Comparison of ENCODE assay signal across 18 mouse cellular contexts in the genomic region with DNA sequence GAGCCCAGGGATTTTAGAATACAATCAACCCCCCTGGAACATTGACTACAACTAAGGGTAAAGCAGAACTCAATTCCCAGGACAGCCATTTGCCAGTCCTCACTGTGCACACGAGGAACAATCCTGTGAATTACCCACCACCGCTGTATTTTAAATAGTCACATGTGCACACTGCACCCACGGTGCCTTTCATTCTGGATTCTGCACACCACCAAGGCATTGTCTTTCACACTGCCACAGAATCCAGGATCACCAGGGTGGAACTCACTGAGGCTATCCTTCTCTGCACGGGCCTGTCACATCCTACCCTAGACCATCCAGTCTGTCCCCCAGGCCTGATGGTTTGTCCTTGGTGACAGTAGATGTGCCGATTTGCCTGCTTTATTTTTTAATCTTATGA. TPM values are rescaled to one million over a fixed set of nuclear protein-coding genes. Genes with fewer than 3 reads are reported as not detected.
DNase-seq lines count a peak whose midpoint lies in the region; ATAC-seq and TF ChIP-seq lines count a peak whose summit lies in the region.
"Had no signal": no experiment of that assay in that cellular context is flagged by ENCODE, and none has a peak within 500 bp of the region (broad histone marks: within the 10 kb centered on the region; RNA-seq: fewer than 3 reads in every experiment).

No protein-coding gene starts in this region.

- no peaks in the 10 kb centered on the region for H3K9me3 ChIP-seq in heart, embryonic 14.5 days (ENCODE audit: control insufficient read depth, low read length)
- peaks cover 4% of the 10 kb centered on the region; the same call in 1 of the 2 replicates for H3K9me3 ChIP-seq in heart, embryonic 12.5 days (replicated peaks)
- no peaks in the 10 kb centered on the region for H3K9me3 ChIP-seq in forebrain, embryonic 14.5 days (replicated peaks; ENCODE audit: control insufficient read depth, low read length)
- H3K9me3 ChIP-seq in hindbrain, embryonic 15.5 days = no peaks in the 10 kb centered on the region
- no peaks in the 10 kb centered on the region for H3K9me3 ChIP-seq in midbrain, postnatal 0 days (ENCODE audit: low read length)
- H3K9me3 ChIP-seq in limb, embryonic 10.5 days (replicated peaks) = no peaks in the 10 kb centered on the region
- H3K9me3 ChIP-seq: heart, embryonic 13.5 days; intestine, embryonic 15.5 days; limb, embryonic 13.5 days had no signal

- no peak overlapping the region for H3K4me3 ChIP-seq in heart, embryonic 14.5 days (ENCODE audit: control insufficient read depth in 1 of 2, insufficient read depth in 1 of 2, low read depth in 1 of 2, low read length in 2 of 2)
- H3K4me3 ChIP-seq in heart, embryonic 12.5 days = no peak overlapping the region
- no peak overlapping the region for H3K4me3 ChIP-seq in forebrain, embryonic 14.5 days (ENCODE audit: low read depth, low read length)
- H3K4me3 ChIP-seq in hindbrain, embryonic 15.5 days = no peak overlapping the region
- no peak overlapping the region for H3K4me3 ChIP-seq in midbrain, postnatal 0 days (ENCODE audit: low read depth, low read length)
- H3K4me3 ChIP-seq in gastrocnemius, adult 2 months = no peak overlapping the region
- H3K4me3 ChIP-seq in limb, embryonic 10.5 days = no peak overlapping the region
- H3K4me3 ChIP-seq: heart, embryonic 13.5 days; intestine, embryonic 15.5 days; limb, embryonic 13.5 days; myocyte had no signal

- H3K9ac ChIP-seq in heart, embryonic 14.5 days (ENCODE audit: low read length) = peak overlapping the region; percentile 6; the same call in 1 of the 2 replicates
- H3K9ac ChIP-seq in heart, embryonic 12.5 days = no peak overlapping the region
- no peak overlapping the region for H3K9ac ChIP-seq in forebrain, embryonic 14.5 days (ENCODE audit: low read length)
- no peak overlapping the region for H3K9ac ChIP-seq in hindbrain, embryonic 15.5 days
- 0 out of 2 replicates have a peak overlapping the region, but pooled peaks have one; percentile 13 for H3K9ac ChIP-seq in midbrain, postnatal 0 days (replicated peaks; ENCODE audit: low read length, poor library complexity, severe bottlenecking)
- H3K9ac ChIP-seq: heart, embryonic 13.5 days; intestine, embryonic 15.5 days; limb, embryonic 13.5 days had no signal

- intact Hi-C loops in gastrocnemius, adult 2 months (cut with DNase I) = no loop called here

- no peak for TF ChIP-seq CTCF in midbrain, postnatal 0 days (IDR thresholded peaks at IDR 0.05)
- no peak for TF ChIP-seq CTCF in gastrocnemius, adult 2 months (IDR thresholded peaks at IDR 0.05)

- WGBS in heart, embryonic 14.5 days = 54% methylated on average over 5 of the region's 5 CpGs
- WGBS in heart, embryonic 12.5 days = 69% methylated on average over 5 of the region's 5 CpGs
- WGBS in forebrain, embryonic 14.5 days = 44% methylated on average over 5 of the region's 5 CpGs
- WGBS in hindbrain, embryonic 15.5 days = 22% methylated on average over 5 of the region's 5 CpGs
- 10% methylated on average over 5 of the region's 5 CpGs for WGBS in midbrain, postnatal 0 days
- WGBS in limb, embryonic 10.5 days = 87% methylated on average over 5 of the region's 5 CpGs

- H3K4me2 ChIP-seq in heart, embryonic 14.5 days (ENCODE audit: low read length) = no peak overlapping the region
- no peak overlapping the region for H3K4me2 ChIP-seq in heart, embryonic 12.5 days
- H3K4me2 ChIP-seq in forebrain, embryonic 14.5 days (ENCODE audit: low read length) = no peak overlapping the region
- no peak overlapping the region for H3K4me2 ChIP-seq in hindbrain, embryonic 15.5 days
- no peak overlapping the region for H3K4me2 ChIP-seq in midbrain, postnatal 0 days (ENCODE audit: low read depth, low read length, poor library complexity, severe bottlenecking)
- H3K4me2 ChIP-seq: heart, embryonic 13.5 days; intestine, embryonic 15.5 days; limb, embryonic 13.5 days had no signal

- no peak for DNase-seq in forebrain, embryonic 14.5 days (ENCODE audit: low spot score)
- no peak for DNase-seq in midbrain, postnatal 0 days (ENCODE audit: low spot score)
- no peak for DNase-seq in gastrocnemius, adult 2 months
- no peak for DNase-seq in gastrocnemius, postnatal 4 days (ENCODE audit: low spot score in 2 of 2)
- no peak for DNase-seq in limb, embryonic 10.5 days (ENCODE audit: low spot score)
- DNase-seq: adrenal gland, adult 2 months; gastrocnemius, postnatal 10 days; kidney, postnatal 4 days; lung, adult 18-20 months; lung, postnatal 4 days; retina, postnatal 1 day had no signal

- H3K27ac ChIP-seq in heart, embryonic 14.5 days (replicated peaks in 1 of 2; ENCODE audit: control insufficient read depth in 1 of 2, insufficient read depth in 1 of 2, low read depth in 2 of 2, low read length in 2 of 2) = peak overlapping the region; percentile 14 to 35; a peak in 1 of 4 replicates
- no peak overlapping the region for H3K27ac ChIP-seq in heart, embryonic 12.5 days (ENCODE audit: poor library complexity, severe bottlenecking)
- peak overlapping the region; percentile 33 for H3K27ac ChIP-seq in forebrain, embryonic 14.5 days (ENCODE audit: low read depth, low read length)
- H3K27ac ChIP-seq in hindbrain, embryonic 15.5 days (replicated peaks) = peak overlapping the region; percentile 18; the same call in 1 of the 2 replicates
- H3K27ac ChIP-seq in midbrain, postnatal 0 days (ENCODE audit: low read depth, low read length) = 0 out of 2 replicates have a peak overlapping the region, but pooled peaks have one; percentile 7
- no peak overlapping the region for H3K27ac ChIP-seq in gastrocnemius, adult 2 months
- H3K27ac ChIP-seq in limb, embryonic 10.5 days = no peak overlapping the region
- H3K27ac ChIP-seq: intestine, embryonic 15.5 days; limb, embryonic 13.5 days had no signal

- H3K27me3 ChIP-seq in heart, embryonic 14.5 days (ENCODE audit: control insufficient read depth, insufficient read depth, low read length) = no peaks in the 10 kb centered on the region
- no peaks in the 10 kb centered on the region for H3K27me3 ChIP-seq in heart, embryonic 12.5 days (replicated peaks)
- H3K27me3 ChIP-seq in forebrain, embryonic 14.5 days (replicated peaks; ENCODE audit: control insufficient read depth, insufficient read depth, low read length) = no peaks in the 10 kb centered on the region
- no peaks in the 10 kb centered on the region for H3K27me3 ChIP-seq in hindbrain, embryonic 15.5 days
- no peaks in the 10 kb centered on the region for H3K27me3 ChIP-seq in midbrain, postnatal 0 days (ENCODE audit: insufficient read depth, low read length)
- H3K27me3 ChIP-seq in limb, embryonic 10.5 days (ENCODE audit: low read depth, poor library complexity, severe bottlenecking) = no peaks in the 10 kb centered on the region
- H3K27me3 ChIP-seq: heart, embryonic 13.5 days; intestine, embryonic 15.5 days; limb, embryonic 13.5 days had no signal

- ATAC-seq in heart, embryonic 14.5 days (ENCODE audit: insufficient number of reproducible peaks, insufficient read depth, low FRiP score, low read depth) = no peak
- ATAC-seq in heart, embryonic 12.5 days (ENCODE audit: insufficient number of reproducible peaks, low FRiP score) = no peak
- peak; percentile 47; the same call in 1 of the 2 replicates for ATAC-seq in forebrain, embryonic 14.5 days
- ATAC-seq in hindbrain, embryonic 15.5 days (ENCODE audit: low FRiP score, low read depth) = 0 out of 2 replicates have a peak, but pooled peaks have one; percentile 52
- no peak for ATAC-seq in midbrain, postnatal 0 days (ENCODE audit: low FRiP score)
- ATAC-seq: intestine, embryonic 15.5 days had no signal

- H3K36me3 ChIP-seq in heart, embryonic 14.5 days (ENCODE audit: control insufficient read depth, insufficient read depth, low read length) = 0 out of 2 replicates have a peak, but pooled peaks cover 3% of the 10 kb centered on the region
- no peaks in the 10 kb centered on the region for H3K36me3 ChIP-seq in heart, embryonic 12.5 days
- H3K36me3 ChIP-seq in forebrain, embryonic 14.5 days (ENCODE audit: control insufficient read depth, insufficient read depth, low read length) = no peaks in the 10 kb centered on the region
- no peaks in the 10 kb centered on the region for H3K36me3 ChIP-seq in hindbrain, embryonic 15.5 days
- no peaks in the 10 kb centered on the region for H3K36me3 ChIP-seq in midbrain, postnatal 0 days (ENCODE audit: insufficient read depth, low read length)
- 0 out of 2 replicates have a peak, but pooled peaks cover 4% of the 10 kb centered on the region for H3K36me3 ChIP-seq in limb, embryonic 10.5 days
- H3K36me3 ChIP-seq: intestine, embryonic 15.5 days; limb, embryonic 13.5 days had no signal

- peaks cover 10 to 38% of the 10 kb centered on the region in 2 experiments for H3K4me1 ChIP-seq in heart, embryonic 14.5 days (ENCODE audit: control insufficient read depth in 2 of 2, insufficient read depth in 2 of 2, low read length in 2 of 2)
- H3K4me1 ChIP-seq in heart, embryonic 12.5 days (replicated peaks) = peaks cover 26% of the 10 kb centered on the region
- peaks cover 13% of the 10 kb centered on the region; the same call in 1 of the 2 replicates for H3K4me1 ChIP-seq in forebrain, embryonic 14.5 days (ENCODE audit: control insufficient read depth, insufficient read depth, low read length)
- peaks cover 28% of the 10 kb centered on the region for H3K4me1 ChIP-seq in hindbrain, embryonic 15.5 days (replicated peaks)
- peaks cover 10% of the 10 kb centered on the region; the same call in 1 of the 2 replicates for H3K4me1 ChIP-seq in midbrain, postnatal 0 days (ENCODE audit: insufficient read depth, low read length)
- peaks cover 15% of the 10 kb centered on the region for H3K4me1 ChIP-seq in limb, embryonic 10.5 days

RNA-seq across cellular contexts. Expression of a gene that starts 30.0 kb away (rescaled TPM):
- polyA plus RNA-seq in heart, embryonic 14.5 days (2014; fragmentation: Nextera tagmentation; extraction: Ambion mirVana) = 42.4 and 43.4 TPM in 2 replicates
- 37.9 and 42.3 TPM in 2 replicates for polyA plus RNA-seq in heart, embryonic 12.5 days (2016; fragmentation: Nextera tagmentation; extraction: Ambion mirVana)
- 35.1 and 42.9 TPM in 2 replicates for polyA plus RNA-seq in forebrain, embryonic 14.5 days (2014; fragmentation: Nextera tagmentation; extraction: Ambion mirVana)
- 51.0 and 53.9 TPM in 2 replicates for polyA plus RNA-seq in hindbrain, embryonic 15.5 days (2015; fragmentation: Nextera tagmentation; extraction: Ambion mirVana)
- 63.8 and 74.6 TPM in 2 replicates for total RNA-seq in midbrain, postnatal 0 days (2014; rRNA removed)
- 33.8 and 45.1 TPM in 2 replicates for polyA plus RNA-seq in midbrain, postnatal 0 days (2015; fragmentation: Nextera tagmentation; extraction: Ambion mirVana)
- total RNA-seq in gastrocnemius, adult 2 months (2021) = 10 to 100 TPM; 23.7 to 26.6 TPM
- total RNA-seq in gastrocnemius, postnatal 4 days (2021) = 10 to 100 TPM; 61.0 to 70.4 TPM
- polyA plus RNA-seq in limb, embryonic 10.5 days (2016; fragmentation: Nextera tagmentation; extraction: Ambion mirVana) = 27.6 and 31.6 TPM in 2 replicates

RNA-seq across cellular contexts. Expression of a gene that starts 30.8 kb away (rescaled TPM):
- polyA plus RNA-seq in heart, embryonic 14.5 days (2014; fragmentation: Nextera tagmentation; extraction: Ambion mirVana) = 28.7 and 31.5 TPM in 2 replicates
- polyA plus RNA-seq in heart, embryonic 12.5 days (2016; fragmentation: Nextera tagmentation; extraction: Ambion mirVana) = 28.4 and 29.3 TPM in 2 replicates
- 26.7 and 28.6 TPM in 2 replicates for polyA plus RNA-seq in forebrain, embryonic 14.5 days (2014; fragmentation: Nextera tagmentation; extraction: Ambion mirVana)
- polyA plus RNA-seq in hindbrain, embryonic 15.5 days (2015; fragmentation: Nextera tagmentation; extraction: Ambion mirVana) = 32.8 and 36.2 TPM in 2 replicates
- total RNA-seq in midbrain, postnatal 0 days (2014; rRNA removed) = 28.1 and 30.0 TPM in 2 replicates
- polyA plus RNA-seq in midbrain, postnatal 0 days (2015; fragmentation: Nextera tagmentation; extraction: Ambion mirVana) = 26.6 and 26.7 TPM in 2 replicates
- total RNA-seq in gastrocnemius, adult 2 months (2021) = 10 to 100 TPM in 1 of 2 experiments, 1 to 10 TPM in 1; 9.7 to 10.8 TPM
- 10 to 100 TPM; 33.6 to 34.4 TPM for total RNA-seq in gastrocnemius, postnatal 4 days (2021)
- polyA plus RNA-seq in limb, embryonic 10.5 days (2016; fragmentation: Nextera tagmentation; extraction: Ambion mirVana) = 17.8 and 22.2 TPM in 2 replicates

Comparison
In these comparisons a context has a peak if more than half of its experiments do, and no peak if none do; other contexts are left out.
1. H3K27ac ChIP-seq: peak in heart, embryonic 14.5 days (2 of 2), forebrain, embryonic 14.5 days (single experiment), hindbrain, embryonic 15.5 days (single experiment) and midbrain, postnatal 0 days (single experiment); none in heart, embryonic 12.5 days (single experiment), gastrocnemius, adult 2 months (single experiment) and limb, embryonic 10.5 days (single experiment).
2. H3K9ac ChIP-seq: peak in heart, embryonic 14.5 days (single experiment) and midbrain, postnatal 0 days (single experiment); none in heart, embryonic 12.5 days (single experiment), forebrain, embryonic 14.5 days (single experiment) and hindbrain, embryonic 15.5 days (single experiment).
3. ATAC-seq: peak in forebrain, embryonic 14.5 days (single experiment) and hindbrain, embryonic 15.5 days (single experiment); none in heart, embryonic 14.5 days (single experiment), heart, embryonic 12.5 days (single experiment) and midbrain, postnatal 0 days (single experiment).